7 mouse cellular contexts compared by ENCODE assay signal in genomic region chr7:121085500-121085899, GRCm38 (mm10). TPM values are rescaled to one million over a fixed set of nuclear protein-coding genes. Genes with fewer than 3 reads are reported as not detected.
DNase-seq lines count a peak whose midpoint lies in the region; ATAC-seq and TF ChIP-seq lines count a peak whose summit lies in the region.

No protein-coding gene starts in this region.

- TF ChIP-seq EP300 in stomach, postnatal 0 days (optimal IDR thresholded peaks at IDR 0.05), result no peak

- H3K27ac ChIP-seq in forebrain, embryonic 16.5 days (ENCODE audit: low read length), result no peak overlapping the region
- no peak overlapping the region for H3K27ac ChIP-seq in stomach, postnatal 0 days (replicated peaks)
- H3K27ac ChIP-seq in neural tube, embryonic 15.5 days (replicated peaks), result no peak overlapping the region

- no peaks in the 10 kb centered on the region for H3K4me1 ChIP-seq in lung, adult 2 months (ENCODE audit: control insufficient read depth, insufficient read depth, low read length)
- peaks cover 14% of the 10 kb centered on the region; the same call in 1 of the 2 replicates for H3K4me1 ChIP-seq in forebrain, embryonic 16.5 days (replicated peaks; ENCODE audit: control insufficient read depth, insufficient read depth, low read length)
- no peaks in the 10 kb centered on the region for H3K4me1 ChIP-seq in stomach, postnatal 0 days (replicated peaks; ENCODE audit: control insufficient read depth, insufficient read depth)
- H3K4me1 ChIP-seq in neural tube, embryonic 15.5 days, result peaks cover 16% of the 10 kb centered on the region

- 0 out of 2 replicates have a peak, but pooled peaks have one; percentile 17 for ATAC-seq in forebrain, embryonic 16.5 days
- 0 out of 2 replicates have a peak, but pooled peaks have one; percentile 27 for ATAC-seq in stomach, postnatal 0 days (ENCODE audit: low FRiP score, low TSS enrichment)
- ATAC-seq in neural tube, embryonic 15.5 days (ENCODE audit: low FRiP score), result no peak

- TF ChIP-seq CTCF in lung, adult 2 months (IDR thresholded peaks at IDR 0.05; ENCODE audit: insufficient read depth, low read length), result no peak
- no peak for TF ChIP-seq CTCF in stomach, postnatal 0 days (IDR thresholded peaks at IDR 0.05; ENCODE audit: low read depth)

- no peaks in the 10 kb centered on the region for H3K36me3 ChIP-seq in forebrain, embryonic 16.5 days (ENCODE audit: control insufficient read depth, insufficient read depth)
- no peaks in the 10 kb centered on the region for H3K36me3 ChIP-seq in stomach, postnatal 0 days (ENCODE audit: control insufficient read depth, insufficient read depth, low read length)
- no peaks in the 10 kb centered on the region for H3K36me3 ChIP-seq in neural tube, embryonic 15.5 days

- H3K4me2 ChIP-seq in forebrain, embryonic 16.5 days (ENCODE audit: low read length), result no peak overlapping the region
- no peak overlapping the region for H3K4me2 ChIP-seq in stomach, postnatal 0 days (replicated peaks; ENCODE audit: low read depth)
- no peak overlapping the region for H3K4me2 ChIP-seq in neural tube, embryonic 15.5 days

- H3K9me3 ChIP-seq in forebrain, embryonic 16.5 days (ENCODE audit: control insufficient read depth, low read length), result no peaks in the 10 kb centered on the region
- no peaks in the 10 kb centered on the region for H3K9me3 ChIP-seq in stomach, postnatal 0 days (ENCODE audit: control insufficient read depth, low read length)
- no peaks in the 10 kb centered on the region for H3K9me3 ChIP-seq in neural tube, embryonic 15.5 days (replicated peaks)

- WGBS in lung, adult 2 months, result 18% methylated on average over 4 of the region's 4 CpGs
- 10% methylated on average over 4 of the region's 4 CpGs for WGBS in forebrain, embryonic 16.5 days
- 18% methylated on average over 4 of the region's 4 CpGs for WGBS in stomach, postnatal 0 days
- WGBS in neural tube, embryonic 15.5 days, result 21% methylated on average over 4 of the region's 4 CpGs

- intact Hi-C loops in heart, postnatal 14 days (cut with DNase I), result no loop called here

- H3K27me3 ChIP-seq in forebrain, embryonic 16.5 days (replicated peaks; ENCODE audit: control insufficient read depth, insufficient read depth, low read length), result no peaks in the 10 kb centered on the region
- no peaks in the 10 kb centered on the region for H3K27me3 ChIP-seq in stomach, postnatal 0 days (ENCODE audit: control insufficient read depth, insufficient read depth, low read length)
- no peaks in the 10 kb centered on the region for H3K27me3 ChIP-seq in neural tube, embryonic 15.5 days (replicated peaks)

- peak; percentile 66 for DNase-seq in lung, postnatal 10 days
- no peak for DNase-seq in lung, adult 2 months
- DNase-seq in heart, postnatal 14 days, result peak; percentile 53 to 69
- DNase-seq in stomach, postnatal 0 days (ENCODE audit: low spot score), result no peak
- DNase-seq in right cerebral cortex, postnatal 4 days, result no peak

- no peak overlapping the region for H3K9ac ChIP-seq in forebrain, embryonic 16.5 days (replicated peaks; ENCODE audit: low read depth, low read length)
- no peak overlapping the region for H3K9ac ChIP-seq in stomach, postnatal 0 days (ENCODE audit: low read length)
- H3K9ac ChIP-seq in neural tube, embryonic 15.5 days (replicated peaks), result no peak overlapping the region

- H3K4me3 ChIP-seq in lung, adult 2 months (replicated peaks; ENCODE audit: extremely low read depth, low read depth, low read length), result no peak overlapping the region
- no peak overlapping the region for H3K4me3 ChIP-seq in forebrain, embryonic 16.5 days (replicated peaks; ENCODE audit: low read length)
- no peak overlapping the region for H3K4me3 ChIP-seq in stomach, postnatal 0 days (ENCODE audit: low read depth, low read length)
- H3K4me3 ChIP-seq in neural tube, embryonic 15.5 days (replicated peaks), result no peak overlapping the region

- no peak for TF ChIP-seq POLR2A in lung, adult 2 months (IDR thresholded peaks at IDR 0.05; ENCODE audit: borderline replicate concordance, extremely low read depth, low read depth, low read length)

RNA-seq across cellular contexts. Expression of gene Otoa, which starts 4.0 kb away (rescaled TPM):
- polyA plus RNA-seq in lung, adult 2 months (2012; rRNA removed), result 0.03 and 0.05 TPM in 2 replicates
- not detected in 2 replicates for polyA plus RNA-seq in forebrain, embryonic 16.5 days (2015; fragmentation: Nextera tagmentation; extraction: Ambion mirVana)
- 1 to 10 TPM in 1 of 2 experiments, under 1 TPM in 1; 0.88 to 2.0 TPM for total RNA-seq in heart, postnatal 14 days (2021)
- polyA plus RNA-seq in stomach, postnatal 0 days (2015; fragmentation: Nextera tagmentation; extraction: Ambion mirVana), result 0.05 and 0.11 TPM in 2 replicates
- polyA plus RNA-seq in neural tube, embryonic 15.5 days (2015; fragmentation: Nextera tagmentation; extraction: Ambion mirVana), result 0.11 and 0.31 TPM in 2 replicates

RNA-seq across cellular contexts. Expression of gene Igsf6, which starts 11.1 kb away (rescaled TPM):
- 1.5 and 2.7 TPM in 2 replicates for polyA plus RNA-seq in lung, adult 2 months (2012; rRNA removed)
- polyA plus RNA-seq in forebrain, embryonic 16.5 days (2015; fragmentation: Nextera tagmentation; extraction: Ambion mirVana), result 0.77 and 1.0 TPM in 2 replicates
- 1 to 10 TPM; 1.3 to 1.4 TPM for total RNA-seq in heart, postnatal 14 days (2021)
- 1.8 TPM in 2 replicates for polyA plus RNA-seq in stomach, postnatal 0 days (2015; fragmentation: Nextera tagmentation; extraction: Ambion mirVana)
- 1.2 and 1.6 TPM in 2 replicates for polyA plus RNA-seq in neural tube, embryonic 15.5 days (2015; fragmentation: Nextera tagmentation; extraction: Ambion mirVana)

RNA-seq across cellular contexts. Expression of gene Mettl9, which starts 51.3 kb away (rescaled TPM):
- 17.9 and 24.6 TPM in 2 replicates for polyA plus RNA-seq in lung, adult 2 months (2012; rRNA removed)
- 207 and 229 TPM in 2 replicates for polyA plus RNA-seq in forebrain, embryonic 16.5 days (2015; fragmentation: Nextera tagmentation; extraction: Ambion mirVana)
- 10 to 100 TPM; 78.8 to 94.3 TPM for total RNA-seq in heart, postnatal 14 days (2021)
- 82.1 and 85.2 TPM in 2 replicates for polyA plus RNA-seq in stomach, postnatal 0 days (2015; fragmentation: Nextera tagmentation; extraction: Ambion mirVana)
- 169 and 173 TPM in 2 replicates for polyA plus RNA-seq in neural tube, embryonic 15.5 days (2015; fragmentation: Nextera tagmentation; extraction: Ambion mirVana)

Comparison
In these comparisons a context has a peak if more than half of its experiments do, and no peak if none do; other contexts are left out.
1. DNase-seq: peak in lung, postnatal 10 days (single experiment) and heart, postnatal 14 days (2 of 2); none in lung, adult 2 months (single experiment), stomach, postnatal 0 days (single experiment) and right cerebral cortex, postnatal 4 days (single experiment).